Mouse (Mus musculus) megakaryocyte, embryonic 14.5 days (primary cell): ENCODE measurements around the gene Thrap3. TPM values are rescaled to one million over a fixed set of nuclear protein-coding genes. Genes with fewer than 3 reads are reported as not detected.

Source experiments
- H3K27me3 ChIP-seq: replicated peaks from 2 replicates; pipeline ENCODE3; 2012; ENCODE audit warnings: inconsistent platforms
- H3K36me3 ChIP-seq: replicated peaks from 2 replicates; pipeline ENCODE3; 2012; ENCODE audit warnings: low read length, inconsistent platforms, mixed read lengths
- H3K4me1 ChIP-seq: 2 replicates; pipeline ENCODE4 v1.6.1; 2012; ENCODE audit warnings: inconsistent platforms
- H3K4me3 ChIP-seq: replicated peaks from 2 replicates; pipeline ENCODE3; 2012; ENCODE audit warnings: moderate library complexity, mild to moderate bottlenecking, inconsistent platforms
- H3K9me3 ChIP-seq: 2 replicates; pipeline ENCODE4 v1.6.1; 2012; ENCODE audit warnings: inconsistent platforms
- FLI1 ChIP-seq: IDR thresholded peaks from 2 replicates; pipeline ENCODE4 v1.6.1; 2012; ENCODE audit warnings: low read length, inconsistent platforms, mixed read lengths
- GATA1 ChIP-seq: IDR thresholded peaks from 3 replicates; pipeline ENCODE4 v1.6.1; 2012; ENCODE audit warnings: mixed read lengths, low read length, inconsistent platforms, borderline replicate concordance
- polyA plus RNA-seq: library from polyadenylated mRNA; stranded (reverse); fragments of >175 nt; gene quantifications from 2 replicates; pipeline ENCODE4 v1.2.3, GENCODE M21; 2012; ENCODE audit warnings: low replicate concordance; ENCODE audit not compliant: insufficient read depth

Thrap3 gene
- polyA plus RNA-seq, 1 experiment: 101 TPM

- Histone ChIP-seq H3K27me3 (no peaks in the 10 kb centered on the region), H3K9me3 (0 out of 2 replicates have a peak, but pooled peaks cover 3% of the 10 kb centered on the region), H3K4me1 (peaks cover 36% of the 10 kb centered on the region), H3K4me3 (peak overlapping the region; percentile 40), H3K36me3 (peaks cover 38% of the 10 kb centered on the region)
- no peak for TF ChIP-seq GATA1
- TF ChIP-seq FLI1: no peak
These were observed 47.4 kb downstream of the Thrap3 start for GRCm38 (mm10) chr4:126155183-126155582.

- H3K36me3 ChIP-seq: peaks cover 48% of the 10 kb centered on the region
- peaks cover 14% of the 10 kb centered on the region for H3K27me3 ChIP-seq
- H3K4me3 ChIP-seq: no peak overlapping the region
- TF ChIP-seq GATA1: no peak
- no peak for TF ChIP-seq FLI1
- 0 out of 2 replicates have a peak, but pooled peaks cover 3% of the 10 kb centered on the region for H3K9me3 ChIP-seq
- peaks cover 56% of the 10 kb centered on the region for H3K4me1 ChIP-seq
These were observed 49.7 kb downstream of the Thrap3 start for GRCm38 (mm10) chr4:126152864-126153263.

- Histone ChIP-seq H3K4me1 (peaks cover 61% of the 10 kb centered on the region), H3K4me3 (no peak overlapping the region), H3K27me3 (peaks cover 20% of the 10 kb centered on the region), H3K9me3 (0 out of 2 replicates have a peak, but pooled peaks cover 2% of the 10 kb centered on the region), H3K36me3 (peaks cover 46% of the 10 kb centered on the region)
- TF ChIP-seq GATA1: no peak
- TF ChIP-seq FLI1: no peak
These were observed 50.7 kb downstream of the Thrap3 start for GRCm38 (mm10) chr4:126151701-126152440.

GRCm38 (mm10) chr4:126150949-126151320, 51.6 kb downstream of the Thrap3 start:
- Histone ChIP-seq H3K27me3 (peaks cover 20% of the 10 kb centered on the region), H3K36me3 (peaks cover 39% of the 10 kb centered on the region), H3K4me1 (peaks cover 55% of the 10 kb centered on the region), H3K4me3 (no peak overlapping the region), H3K9me3 (no peaks in the 10 kb centered on the region)
- TF ChIP-seq FLI1: no peak
- TF ChIP-seq GATA1: no peak

GRCm38 (mm10) chr4:126150297-126150948, 52.1 kb downstream of the Thrap3 start:
- Histone ChIP-seq H3K27me3 (peaks cover 20% of the 10 kb centered on the region), H3K4me1 (peaks cover 50% of the 10 kb centered on the region), H3K9me3 (no peaks in the 10 kb centered on the region), H3K36me3 (peaks cover 39% of the 10 kb centered on the region), H3K4me3 (no peak overlapping the region)
- TF ChIP-seq FLI1 (no peak), GATA1 (no peak)

- peaks cover 20% of the 10 kb centered on the region for H3K27me3 ChIP-seq
- TF ChIP-seq GATA1: no peak
- no peak for TF ChIP-seq FLI1
- H3K9me3 ChIP-seq: no peaks in the 10 kb centered on the region
- H3K4me3 ChIP-seq: no peak overlapping the region
- H3K4me1 ChIP-seq: peaks cover 44% of the 10 kb centered on the region
- peaks cover 39% of the 10 kb centered on the region for H3K36me3 ChIP-seq
These were observed 52.8 kb downstream of the Thrap3 start for GRCm38 (mm10) chr4:126149798-126150197.

- Histone ChIP-seq H3K36me3 (peaks cover 36% of the 10 kb centered on the region), H3K27me3 (peaks cover 20% of the 10 kb centered on the region)
These were observed 53.4 kb downstream of the Thrap3 start for GRCm38 (mm10) chr4:126149041-126149676.

GRCm38 (mm10) chr4:126148161-126148961, 54.2 kb downstream of the Thrap3 start:
- Histone ChIP-seq H3K27me3 (peaks cover 20% of the 10 kb centered on the region), H3K4me1 (peaks cover 35% of the 10 kb centered on the region), H3K9me3 (peaks cover 9% of the 10 kb centered on the region), H3K4me3 (peak overlapping the region; percentile 92), H3K36me3 (peaks cover 41% of the 10 kb centered on the region)
- no peak for TF ChIP-seq GATA1
- TF ChIP-seq FLI1: no peak

More at GRCm38 (mm10) chr4:126149041-126149676, 53.4 kb downstream of the Thrap3 start:
- Histone ChIP-seq H3K4me3 (peak overlapping the region; percentile 92), H3K4me1 (peaks cover 38% of the 10 kb centered on the region), H3K9me3 (peaks cover under 1% of the 10 kb centered on the region)
- TF ChIP-seq FLI1 (no peak), GATA1 (no peak)

- Histone ChIP-seq H3K9me3 (peaks cover 11% of the 10 kb centered on the region), H3K4me1 (peaks cover 35% of the 10 kb centered on the region), H3K27me3 (peaks cover 20% of the 10 kb centered on the region), H3K4me3 (peak within 1 kb of the TSS; percentile 92), H3K36me3 (peaks cover 46% of the 10 kb centered on the region)
- TF ChIP-seq FLI1 (no peak), GATA1 (no peak)
These were observed 54.9 kb downstream of the Thrap3 start, which contains the start of gene Eva1b for GRCm38 (mm10) chr4:126147533-126148160. Gene Eva1b (plus strand): TSS chr4:126147744.
